Comparison of ENCODE assay signal across 25 mouse cellular contexts in the genomic region with DNA sequence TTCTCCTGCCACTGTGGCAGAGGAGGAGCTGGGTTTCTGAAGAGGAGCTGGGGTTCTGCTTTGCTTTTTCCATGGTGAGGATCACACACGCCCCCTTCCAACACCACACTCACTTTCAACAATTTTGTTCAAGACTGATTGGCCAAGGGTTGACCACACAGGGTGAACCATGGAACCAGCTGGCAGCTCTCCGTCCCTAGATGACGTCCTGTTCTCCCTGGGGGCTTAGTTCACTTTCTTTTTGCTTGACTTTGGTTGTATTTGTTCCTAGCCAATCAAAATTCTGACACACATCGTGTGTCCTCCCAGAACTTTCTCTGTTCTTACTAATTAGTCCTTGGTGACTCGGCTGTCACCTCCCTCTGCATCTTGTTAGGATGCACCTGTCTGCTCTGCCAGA. TPM values are rescaled to one million over a fixed set of nuclear protein-coding genes. Genes with fewer than 3 reads are reported as not detected.
"Had no signal": no experiment of that assay in that cellular context is flagged by ENCODE, and none has a peak within 500 bp of the region (broad histone marks: within the 10 kb centered on the region; RNA-seq: fewer than 3 reads in every experiment).

No protein-coding gene starts in this region.

- H3K4me1 ChIP-seq: stomach, embryonic 15.5 days had no signal

- H3K9me3 ChIP-seq: limb, embryonic 12.5 days; limb, embryonic 15.5 days; lung, embryonic 15.5 days; midbrain, embryonic 10.5 days; stomach, embryonic 15.5 days had no signal

- H3K4me2 ChIP-seq: limb, embryonic 12.5 days; limb, embryonic 15.5 days; liver, embryonic 11.5 days; lung, embryonic 15.5 days; stomach, embryonic 15.5 days had no signal

- ATAC-seq: liver, postnatal 0 days had no signal

- H3K9ac ChIP-seq: limb, embryonic 12.5 days; limb, embryonic 15.5 days; liver, embryonic 14.5 days; liver, postnatal 0 days; lung, embryonic 15.5 days; stomach, embryonic 15.5 days had no signal

- H3K4me3 ChIP-seq: limb, embryonic 12.5 days; limb, embryonic 15.5 days; lung, embryonic 15.5 days; midbrain, embryonic 10.5 days; stomach, embryonic 15.5 days had no signal

- H3K27ac ChIP-seq: limb, embryonic 12.5 days; limb, embryonic 15.5 days; liver, embryonic 14.5 days; lung, embryonic 15.5 days; midbrain, embryonic 10.5 days; stomach, embryonic 15.5 days had no signal

- H3K27me3 ChIP-seq: limb, embryonic 15.5 days; stomach, embryonic 15.5 days had no signal

- H3K36me3 ChIP-seq: limb, embryonic 12.5 days; limb, embryonic 15.5 days; lung, embryonic 15.5 days; midbrain, embryonic 10.5 days; stomach, embryonic 15.5 days had no signal

- DNase-seq: kidney, adult 9 months; kidney, postnatal 14 days; kidney, postnatal 4 days; left cerebral cortex, postnatal 4 days; liver, postnatal 0 days; lung, postnatal 10 days; lung, postnatal 36 days; midbrain, embryonic 14.5 days; right cerebral cortex, adult 18-20 months; right cerebral cortex, postnatal 14 days; right cerebral cortex, postnatal 4 days; thymus, adult 18-20 months; thymus, postnatal 36 days had no signal

RNA-seq across cellular contexts. Expression of gene H2-Oa, which starts 5.1 kb away (rescaled TPM):
- total RNA-seq: layer of hippocampus, adult 18-20 months; layer of hippocampus, postnatal 14 days; left cerebral cortex, postnatal 4 days; midbrain, postnatal 0 days had no signal
- polyA plus RNA-seq: midbrain, embryonic 14.5 days; neural tube, embryonic 14.5 days had no signal

RNA-seq across cellular contexts. Expression of gene H2-DMb2, which starts 45.8 kb away (rescaled TPM):
- polyA plus RNA-seq: midbrain, embryonic 10.5 days; neural tube, embryonic 11.5 days had no signal

RNA-seq across cellular contexts. Expression of gene H2-DMb1, which starts 55.6 kb away (rescaled TPM):
- polyA plus RNA-seq: neural tube, embryonic 11.5 days had no signal
